Mouse (Mus musculus) megakaryocyte, embryonic 14.5 days (primary cell): ENCODE results near the gene Ciart. TPM values are rescaled to one million over a fixed set of nuclear protein-coding genes. Genes with fewer than 3 reads are reported as not detected.
"Not testable (repeated sequence)": the region's sequence is repeated elsewhere in the genome, so short reads cannot be mapped to it uniquely, and the experiment has no call there.

ENCODE experiments used
- H3K27me3 ChIP-seq: replicated peaks from 2 replicates; pipeline ENCODE3; 2012; ENCODE audit warnings: inconsistent platforms
- H3K36me3 ChIP-seq: replicated peaks from 2 replicates; pipeline ENCODE3; 2012; ENCODE audit warnings: low read length, inconsistent platforms, mixed read lengths
- H3K4me1 ChIP-seq: 2 replicates; pipeline ENCODE4 v1.6.1; 2012; ENCODE audit warnings: inconsistent platforms
- H3K4me3 ChIP-seq: replicated peaks from 2 replicates; pipeline ENCODE3; 2012; ENCODE audit warnings: moderate library complexity, mild to moderate bottlenecking, inconsistent platforms
- H3K9me3 ChIP-seq: 2 replicates; pipeline ENCODE4 v1.6.1; 2012; ENCODE audit warnings: inconsistent platforms
- FLI1 ChIP-seq: IDR thresholded peaks from 2 replicates; pipeline ENCODE4 v1.6.1; 2012; ENCODE audit warnings: low read length, inconsistent platforms, mixed read lengths
- GATA1 ChIP-seq: IDR thresholded peaks from 3 replicates; pipeline ENCODE4 v1.6.1; 2012; ENCODE audit warnings: mixed read lengths, low read length, inconsistent platforms, borderline replicate concordance
- polyA plus RNA-seq: library from polyadenylated mRNA; stranded (reverse); fragments of >175 nt; gene quantifications from 2 replicates; pipeline ENCODE4 v1.2.3, GENCODE M21; 2012; ENCODE audit warnings: low replicate concordance; ENCODE audit not compliant: insufficient read depth

Ciart gene
- 10.4 and 16.9 TPM in 2 replicates for polyA plus RNA-seq

DNA sequence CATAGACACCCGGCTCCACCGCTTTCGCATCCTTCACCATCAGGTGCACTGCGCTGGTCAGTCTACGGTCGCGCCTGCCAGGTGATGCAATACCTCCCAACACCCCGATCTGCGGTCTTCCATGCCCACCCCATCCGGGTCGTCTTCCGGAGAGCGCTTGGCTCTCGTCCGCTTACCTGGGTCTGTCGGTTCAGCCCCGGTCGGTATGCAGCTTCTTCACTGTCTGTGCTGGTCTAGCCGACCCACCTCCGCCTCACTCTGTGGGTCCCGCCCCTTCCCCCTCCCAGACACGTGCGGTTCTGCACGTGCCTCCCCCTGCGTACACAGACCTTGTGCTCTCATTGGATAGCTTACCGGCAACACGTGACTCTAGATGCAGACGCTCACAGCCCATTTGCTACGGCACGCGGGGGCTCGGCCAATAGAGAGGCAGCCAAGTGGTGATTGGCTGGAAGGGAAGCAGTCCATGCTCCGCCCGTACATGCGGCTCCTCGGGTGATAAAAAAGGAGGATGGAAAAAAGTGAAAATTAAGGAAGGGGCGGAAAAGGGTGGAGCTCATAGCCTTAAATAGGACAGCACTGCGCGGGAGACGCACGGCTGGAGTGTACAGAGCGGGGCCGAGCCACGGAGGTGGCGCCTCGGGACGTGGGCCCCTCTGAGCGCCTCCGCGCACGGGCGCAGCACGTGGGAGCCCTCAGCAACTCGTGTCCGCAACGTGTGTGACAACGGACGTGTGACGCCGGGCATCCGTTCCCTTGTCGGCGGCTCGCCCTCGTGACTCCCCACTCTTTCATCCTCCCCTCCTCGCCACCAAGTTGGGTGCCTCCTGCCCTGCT is at the start of gene Ciart:
Ciart (minus strand) TSS at position 273 of the 837 bp plus-strand sequence.
- peaks cover 1% of the 10 kb centered on the region for H3K27me3 ChIP-seq
- H3K36me3 ChIP-seq, result peaks cover 33% of the 10 kb centered on the region
- no peak for TF ChIP-seq FLI1
- TF ChIP-seq GATA1, result no peak
- no peaks in the 10 kb centered on the region for H3K9me3 ChIP-seq
- H3K4me1 ChIP-seq, result peaks cover 29% of the 10 kb centered on the region
- H3K4me3 ChIP-seq, result peak within 1 kb of the TSS; percentile 93

DNA sequence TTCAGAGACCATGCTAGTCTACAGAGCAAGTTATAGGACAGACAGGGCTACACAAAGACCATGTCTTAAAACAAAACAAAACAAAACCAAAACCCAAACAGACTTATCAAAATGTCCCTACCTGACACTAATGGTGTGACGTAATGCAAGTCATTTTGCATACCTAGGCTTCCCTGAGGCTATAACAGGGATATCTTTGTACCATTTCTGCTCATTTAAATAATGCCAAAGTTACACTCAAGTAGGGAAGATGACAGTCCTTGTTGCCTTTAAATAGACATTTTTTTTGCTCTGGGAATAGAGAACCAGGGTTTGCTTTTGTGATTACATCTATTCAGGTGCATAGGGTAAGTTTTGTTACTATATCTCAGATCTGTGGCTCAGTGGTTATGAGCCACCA is 49.4 kb upstream of the Ciart start:
- TF ChIP-seq GATA1 (no peak), FLI1 (no peak)
- Histone ChIP-seq H3K4me1 (peaks cover 45% of the 10 kb centered on the region), H3K36me3 (peaks cover 28% of the 10 kb centered on the region), H3K4me3 (no peak overlapping the region), H3K27me3 (no peaks in the 10 kb centered on the region), H3K9me3 (no peaks in the 10 kb centered on the region)

DNA sequence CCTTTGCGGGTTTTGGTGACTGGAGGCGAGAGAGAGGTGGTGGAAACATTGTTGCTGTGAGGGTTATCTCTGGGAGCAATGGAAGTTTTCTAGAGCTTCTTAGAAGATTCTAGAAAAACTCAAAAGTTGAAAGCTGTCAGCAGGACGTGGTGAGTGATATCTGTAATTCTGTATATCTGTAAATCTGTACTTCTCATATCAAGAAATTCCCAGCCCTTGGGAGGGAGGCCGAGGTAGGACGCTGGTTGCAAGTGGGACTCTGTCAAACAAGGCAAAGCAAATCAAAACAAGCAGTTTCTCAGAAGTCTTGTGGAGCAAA is 48.4 kb upstream of the Ciart start:
- H3K36me3 ChIP-seq, result peaks cover 24% of the 10 kb centered on the region
- H3K9me3 ChIP-seq, result no peaks in the 10 kb centered on the region
- peak overlapping the region; percentile 96 for H3K4me3 ChIP-seq
- no peaks in the 10 kb centered on the region for H3K27me3 ChIP-seq
- no peak for TF ChIP-seq FLI1
- TF ChIP-seq GATA1, result no peak
- peaks cover 45% of the 10 kb centered on the region for H3K4me1 ChIP-seq

DNA sequence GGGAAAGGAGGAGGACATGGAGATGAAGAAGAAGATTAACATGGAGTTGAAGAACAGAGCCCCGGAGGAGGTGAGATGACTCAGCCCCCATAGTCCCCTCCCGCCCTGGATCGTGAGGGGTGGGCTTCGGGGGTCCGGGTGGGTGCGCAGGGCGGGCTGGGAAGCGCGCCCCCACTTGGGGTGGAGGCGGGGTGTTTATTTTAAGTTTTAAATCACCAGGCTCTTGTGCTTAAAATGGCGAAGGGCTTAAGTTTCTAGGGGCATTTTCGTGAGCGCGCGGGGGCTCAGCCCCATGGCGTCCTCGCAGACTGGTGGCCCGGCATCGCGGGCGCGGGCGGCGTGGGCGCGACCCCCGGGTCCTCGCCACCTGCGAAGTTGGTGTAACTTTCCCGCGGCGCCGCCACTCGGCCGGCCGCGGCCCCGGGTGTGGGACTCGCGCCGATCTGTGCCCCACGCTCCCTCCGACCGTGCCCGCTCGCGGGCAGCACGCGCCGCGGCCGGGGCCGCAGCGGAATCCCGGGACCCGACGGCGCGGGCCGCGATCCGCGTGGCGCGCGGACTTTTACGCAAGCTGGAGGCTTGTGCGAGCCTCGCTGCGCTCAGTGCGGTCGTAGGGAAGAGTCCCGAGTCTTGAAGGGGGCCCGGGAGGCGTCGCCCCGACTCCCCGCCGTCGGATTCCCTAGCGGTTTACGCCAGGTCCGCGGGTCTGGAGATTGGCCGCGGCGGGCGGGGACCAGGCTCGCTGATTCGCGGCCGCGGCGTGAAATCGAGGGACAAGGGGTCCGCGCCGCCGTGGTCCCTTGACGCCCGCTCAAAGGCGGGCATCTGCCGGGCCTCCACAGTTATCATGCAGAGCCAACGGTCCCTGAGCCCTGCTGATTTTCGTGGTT is 47.8 kb upstream of the Ciart start:
- Histone ChIP-seq H3K4me3 (peak overlapping the region; percentile 96), H3K27me3 (no peaks in the 10 kb centered on the region), H3K4me1 (peaks cover 45% of the 10 kb centered on the region), H3K9me3 (no peaks in the 10 kb centered on the region), H3K36me3 (peaks cover 20% of the 10 kb centered on the region)
- TF ChIP-seq GATA1, result no peak

DNA sequence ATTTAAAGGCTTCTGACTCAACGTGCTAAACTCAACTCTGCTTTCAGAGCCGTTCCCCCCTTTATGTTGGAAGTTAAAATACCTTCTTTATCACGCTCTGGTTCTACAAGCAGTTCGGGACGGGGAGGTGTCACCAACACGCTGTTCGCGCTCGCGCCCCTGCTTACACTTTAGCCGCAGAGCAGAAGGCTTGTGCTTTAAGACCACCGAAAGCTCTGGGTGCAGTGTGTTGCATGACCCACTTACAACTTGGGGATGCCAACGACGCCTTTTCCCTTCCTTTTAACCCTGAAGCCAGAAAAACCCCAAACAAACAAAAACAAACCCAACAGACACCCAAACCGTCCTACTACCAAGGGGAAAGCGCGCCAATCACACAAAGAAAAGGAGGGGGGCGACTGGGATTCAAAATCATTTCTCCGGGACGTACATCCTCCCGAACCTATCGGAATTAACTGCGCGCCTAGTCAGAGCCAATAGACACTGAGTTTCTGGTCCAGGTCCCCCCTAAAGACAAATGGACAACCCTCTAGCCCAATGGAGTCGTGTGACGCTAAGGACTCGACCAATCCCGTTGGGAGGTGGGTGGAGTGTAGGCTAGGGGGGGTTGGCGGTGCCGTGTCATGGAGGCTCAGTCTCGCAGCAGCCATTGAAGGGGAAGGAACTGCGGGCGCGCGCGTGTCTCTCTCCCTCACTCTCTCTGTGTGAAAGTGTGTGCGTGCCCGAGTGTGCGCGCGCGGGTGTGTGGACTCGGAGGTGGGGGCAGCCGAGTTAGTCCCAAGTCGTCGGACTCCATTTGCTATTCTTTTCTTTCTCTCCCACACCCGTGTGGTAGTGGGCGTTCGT is 46.8 kb upstream of the Ciart start, which contains the start of gene Anp32e:
Anp32e (plus strand) TSS at position 589 of the 846 bp plus-strand sequence.
- no peaks in the 10 kb centered on the region for H3K27me3 ChIP-seq
- H3K9me3 ChIP-seq, result no peaks in the 10 kb centered on the region
- peak within 1 kb of the TSS; percentile 96 for H3K4me3 ChIP-seq
- peaks cover 42% of the 10 kb centered on the region for H3K4me1 ChIP-seq
- H3K36me3 ChIP-seq, result peaks cover 11% of the 10 kb centered on the region
- TF ChIP-seq GATA1 (no peak), FLI1 (no peak; the same call in 1 of the 2 replicates)

DNA sequence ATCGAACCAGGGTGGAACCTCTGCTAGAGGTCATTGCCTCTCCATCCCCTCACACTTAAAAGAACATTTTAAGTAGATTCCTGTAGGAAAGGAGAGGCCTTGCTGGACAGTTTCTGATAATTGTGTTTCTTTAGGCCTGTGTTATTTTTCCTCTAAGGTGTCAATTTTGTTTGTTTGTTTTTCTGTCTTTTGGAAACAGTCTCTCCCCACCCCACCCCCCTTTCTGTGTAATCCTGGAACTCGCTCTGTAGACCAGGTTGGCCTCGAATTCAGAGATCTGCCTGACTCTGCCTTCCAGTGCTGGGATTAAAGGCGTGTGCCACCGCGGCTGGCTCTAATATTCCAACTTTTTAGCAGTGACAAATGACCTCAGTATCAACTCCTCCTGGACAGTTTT is 46.2 kb upstream of the Ciart start:
- TF ChIP-seq GATA1, result no peak
- TF ChIP-seq FLI1, result no peak
- H3K9me3 ChIP-seq, result no peaks in the 10 kb centered on the region
- peak overlapping the region; percentile 96 for H3K4me3 ChIP-seq
- peaks cover 4% of the 10 kb centered on the region for H3K36me3 ChIP-seq
- peaks cover 41% of the 10 kb centered on the region for H3K4me1 ChIP-seq
- no peaks in the 10 kb centered on the region for H3K27me3 ChIP-seq

DNA sequence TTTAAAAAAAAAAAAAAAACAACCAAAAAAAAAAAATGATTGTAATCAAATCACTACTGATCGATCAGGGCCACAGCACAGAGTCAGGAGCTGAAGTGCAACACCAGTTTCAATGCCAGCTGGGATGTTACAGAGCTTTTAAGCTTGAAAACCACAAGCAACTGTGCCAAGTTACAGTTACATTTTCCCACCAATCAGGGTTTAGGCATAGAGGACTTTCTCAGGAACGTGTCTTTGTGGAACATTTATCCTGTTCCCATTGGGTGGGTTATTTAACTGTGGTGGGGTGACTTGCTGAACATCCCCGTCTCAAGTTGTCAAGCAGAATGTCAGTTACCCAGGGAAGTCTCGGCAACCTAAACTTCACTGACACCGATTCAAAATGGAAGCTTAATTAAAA is 43.0 kb upstream of the Ciart start:
- Histone ChIP-seq H3K4me1 (peaks cover 12% of the 10 kb centered on the region), H3K27me3 (peaks cover 9% of the 10 kb centered on the region), H3K36me3 (no peaks in the 10 kb centered on the region), H3K4me3 (no peak overlapping the region), H3K9me3 (no peaks in the 10 kb centered on the region)
- TF ChIP-seq FLI1 (no peak), GATA1 (no peak)

DNA sequence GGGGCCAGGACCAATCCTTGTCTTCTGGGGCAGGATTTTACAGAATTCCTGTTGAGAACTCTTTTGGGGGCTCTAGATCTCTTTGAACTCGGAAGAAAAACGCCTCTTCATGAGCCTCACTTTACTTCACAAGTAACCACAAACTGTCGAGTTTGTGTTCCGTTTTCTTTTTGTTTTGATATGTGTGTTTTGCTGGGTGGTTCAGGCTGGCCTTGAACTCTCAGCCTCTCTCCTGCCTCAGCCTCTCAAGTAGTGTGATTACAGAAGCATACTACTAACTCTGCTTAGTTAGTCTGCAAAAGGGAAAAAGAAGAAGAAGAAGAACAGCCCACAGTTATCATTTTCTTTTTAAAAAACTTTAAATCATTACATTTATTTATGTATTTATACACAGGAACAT is 42.1 kb upstream of the Ciart start:
- H3K9me3 ChIP-seq, result no peaks in the 10 kb centered on the region
- H3K36me3 ChIP-seq, result no peaks in the 10 kb centered on the region
- TF ChIP-seq FLI1 (no peak), GATA1 (no peak)
- no peak overlapping the region for H3K4me3 ChIP-seq
- H3K4me1 ChIP-seq, result peaks cover 12% of the 10 kb centered on the region
- peaks cover 9% of the 10 kb centered on the region for H3K27me3 ChIP-seq

DNA sequence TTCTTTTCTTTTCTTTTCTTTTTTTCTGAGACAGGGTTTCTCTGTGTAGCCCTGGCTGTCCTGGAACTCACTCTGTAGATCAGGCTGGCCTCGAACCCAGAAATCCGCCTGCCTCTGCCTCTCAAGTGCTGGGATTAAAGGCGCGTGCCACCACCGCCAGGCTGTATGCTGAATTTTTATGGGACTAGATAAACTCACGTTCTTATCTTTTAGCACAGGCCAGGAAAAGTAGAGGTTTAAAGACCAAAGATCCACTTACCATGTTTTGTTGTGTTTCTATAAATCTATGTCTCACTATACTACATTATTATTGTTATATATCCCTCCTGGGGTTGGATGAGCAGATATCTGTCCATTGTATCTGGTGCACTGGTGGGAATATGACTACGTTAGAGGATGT is 41.4 kb upstream of the Ciart start:
- H3K9me3 ChIP-seq, H3K4me3 ChIP-seq, H3K4me1 ChIP-seq, H3K27me3 ChIP-seq, H3K36me3 ChIP-seq: not testable (repeated sequence)

DNA sequence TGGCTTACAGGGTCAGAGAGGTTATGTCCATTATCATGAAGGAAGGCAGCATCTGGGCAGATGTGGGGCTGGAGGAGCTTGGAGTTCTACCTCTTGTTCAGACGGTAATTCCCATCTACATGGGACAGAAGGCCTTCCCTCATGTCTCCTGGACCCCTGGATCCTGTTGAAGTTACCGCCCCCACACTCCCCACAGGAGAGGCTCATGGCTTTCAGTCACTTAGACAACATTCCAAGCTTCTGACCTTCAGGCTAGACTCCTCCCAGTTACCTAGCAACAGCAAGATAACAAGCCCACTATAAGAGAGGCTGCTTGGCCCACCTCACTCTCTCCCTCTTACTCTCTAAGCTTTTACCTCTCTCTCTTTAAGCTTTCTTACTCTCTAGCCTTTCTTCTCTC is 38.5 kb upstream of the Ciart start:
- H3K9me3 ChIP-seq, H3K36me3 ChIP-seq, H3K4me3 ChIP-seq: not testable (repeated sequence)
- peaks cover 15% of the 10 kb centered on the region for H3K27me3 ChIP-seq
- H3K4me1 ChIP-seq, result peaks cover 12% of the 10 kb centered on the region
